Mouse (Mus musculus) spleen, postnatal 36 days (tissue): Measurements from ENCODE around the gene Psmc1.

Source experiments
- DNase-seq, 2 experiments: peaks; one replicate each; pipeline ENCODE4 v3.0.0; 2022; ENCODE audit warnings: low spot score in 2 of 2, mixed read lengths in 1 of 2

The Psmc1 gene

DNA sequence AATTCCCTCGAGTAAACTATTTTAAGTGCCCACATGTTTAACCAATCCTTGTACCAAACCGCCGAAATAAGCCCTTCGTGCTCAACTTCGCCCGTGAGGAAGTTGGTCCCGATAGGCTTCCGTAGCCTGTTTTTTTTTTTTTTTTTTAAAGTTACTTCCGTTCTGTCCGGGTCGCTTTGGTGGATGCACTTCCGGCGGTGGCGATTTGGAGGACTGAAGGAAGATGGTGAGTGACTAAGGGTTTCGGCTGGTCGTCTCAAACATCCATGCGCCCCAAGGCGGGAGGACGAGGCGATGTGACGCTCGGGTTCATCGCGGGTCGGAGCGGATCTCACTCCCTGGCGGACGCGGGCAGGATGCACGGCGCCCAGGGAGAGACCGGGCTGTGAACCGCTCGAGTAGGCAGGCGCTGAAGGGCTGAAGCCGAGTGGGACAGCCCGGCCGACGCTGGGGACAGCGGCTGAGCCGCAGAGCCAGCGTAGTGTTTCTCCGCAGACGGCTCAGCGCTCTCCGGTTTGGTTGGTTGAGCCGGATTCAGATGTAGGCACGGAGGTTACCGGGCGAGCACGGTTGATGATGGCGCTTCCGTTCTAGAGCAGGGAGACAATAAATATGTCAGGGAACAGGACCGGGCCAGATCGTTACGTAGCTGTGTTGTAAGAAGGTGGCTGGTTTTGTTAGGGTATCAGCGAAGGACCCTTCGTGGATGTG, at the start of gene Psmc1:
TSS of gene Psmc1 (plus strand) at position 169 of the 711 bp plus-strand sequence.
- DNase-seq, result peak; percentile 66 to 78

DNA sequence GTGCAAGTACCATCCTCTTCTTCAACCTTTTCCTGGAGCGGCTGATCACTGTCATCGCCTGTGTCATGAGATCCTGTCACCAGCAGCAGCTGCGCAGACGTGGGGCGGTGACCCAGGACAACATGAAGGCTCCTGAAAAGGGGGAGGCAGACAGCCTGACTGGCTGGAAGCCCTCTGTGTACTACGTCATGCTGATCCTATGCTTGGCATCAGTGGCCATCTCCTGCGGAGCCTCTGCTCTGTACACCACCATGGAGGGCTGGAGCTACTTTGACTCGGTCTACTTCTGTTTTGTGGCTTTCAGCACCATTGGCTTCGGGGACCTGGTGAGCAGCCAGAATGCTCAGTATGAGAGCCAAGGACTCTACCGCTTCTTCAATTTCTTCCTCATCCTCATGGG, 48.9 kb upstream of the Psmc1 start:
- DNase-seq, result no peak

DNA sequence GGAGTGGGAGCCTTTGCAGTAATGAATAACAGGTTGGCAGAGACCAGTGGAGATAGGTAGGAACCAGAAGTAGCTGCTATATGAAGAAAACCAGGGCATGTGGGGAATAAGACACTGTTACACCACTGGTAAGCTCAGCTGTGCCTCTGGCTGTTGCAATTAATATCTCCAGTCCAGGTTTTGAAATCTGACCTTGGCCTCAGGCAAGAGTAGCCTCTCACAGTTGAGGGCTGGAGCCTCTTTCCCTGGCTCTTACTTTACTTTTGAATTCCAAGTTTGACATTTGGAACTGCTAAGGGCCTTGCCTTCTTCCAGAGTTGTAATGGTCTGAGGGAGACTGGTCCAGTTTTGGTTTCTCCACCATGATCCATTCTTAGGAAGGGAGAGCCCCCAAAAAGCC, 48.1 kb upstream of the Psmc1 start:
- no peak for DNase-seq

DNA sequence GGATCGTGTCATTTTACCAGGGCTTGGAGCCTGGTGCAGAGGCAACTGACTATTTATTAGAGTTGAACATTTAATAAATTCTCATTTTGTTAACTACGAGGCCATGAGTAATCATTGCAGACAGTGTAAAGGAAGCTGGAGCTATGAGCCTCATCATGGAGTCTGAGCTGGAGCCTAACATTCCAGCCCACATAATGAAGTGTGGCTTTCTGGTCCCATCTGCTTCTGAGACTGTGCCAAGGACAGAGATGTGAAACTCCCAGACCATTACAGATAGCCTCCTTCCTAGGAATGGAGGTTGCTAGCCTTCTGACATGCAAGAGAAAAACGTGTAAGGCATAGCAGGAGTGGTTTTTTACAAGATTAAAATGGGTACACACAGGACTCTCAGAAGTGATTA, 47.4 kb upstream of the Psmc1 start:
- DNase-seq, result no peak

DNA sequence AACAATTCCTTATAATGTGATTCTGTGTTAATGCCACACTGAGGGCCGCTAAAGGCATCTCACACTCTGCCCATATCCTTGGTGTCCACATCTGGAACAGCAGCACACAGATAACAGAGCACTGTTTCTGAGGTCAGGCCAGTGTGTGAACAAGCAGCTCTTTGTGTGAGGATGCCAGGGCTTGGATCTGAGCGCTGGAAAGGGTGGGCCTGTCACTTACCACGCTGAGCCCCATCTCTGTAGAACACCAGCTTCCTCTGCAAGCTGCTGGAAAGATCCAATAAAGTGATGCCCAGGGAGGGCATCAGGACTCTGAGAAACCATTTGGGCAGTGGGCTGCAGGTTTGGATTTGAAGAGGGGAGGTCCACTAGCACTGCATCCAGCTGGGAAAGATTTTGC, 44.8 kb upstream of the Psmc1 start:
- no peak for DNase-seq

DNA sequence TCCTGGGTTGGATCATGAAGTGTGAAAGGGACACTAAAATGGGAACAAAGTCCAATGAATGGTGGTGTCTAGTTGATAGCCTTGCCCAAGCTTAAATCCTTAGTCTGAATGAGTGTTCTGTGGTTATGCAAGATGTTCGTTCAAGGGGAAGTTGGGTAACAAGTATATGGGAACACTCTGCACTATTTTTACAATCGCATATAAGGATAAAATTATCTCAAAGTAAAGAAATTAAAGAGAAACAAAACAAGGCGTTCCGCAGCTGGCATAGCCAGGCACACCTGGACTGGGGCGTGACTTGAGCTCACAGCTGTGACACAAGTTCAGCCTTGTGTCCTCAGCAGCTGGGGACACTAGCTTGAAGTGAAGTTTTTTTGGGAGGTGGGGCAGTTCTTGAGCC, 42.5 kb upstream of the Psmc1 start:
- DNase-seq, result no peak

DNA sequence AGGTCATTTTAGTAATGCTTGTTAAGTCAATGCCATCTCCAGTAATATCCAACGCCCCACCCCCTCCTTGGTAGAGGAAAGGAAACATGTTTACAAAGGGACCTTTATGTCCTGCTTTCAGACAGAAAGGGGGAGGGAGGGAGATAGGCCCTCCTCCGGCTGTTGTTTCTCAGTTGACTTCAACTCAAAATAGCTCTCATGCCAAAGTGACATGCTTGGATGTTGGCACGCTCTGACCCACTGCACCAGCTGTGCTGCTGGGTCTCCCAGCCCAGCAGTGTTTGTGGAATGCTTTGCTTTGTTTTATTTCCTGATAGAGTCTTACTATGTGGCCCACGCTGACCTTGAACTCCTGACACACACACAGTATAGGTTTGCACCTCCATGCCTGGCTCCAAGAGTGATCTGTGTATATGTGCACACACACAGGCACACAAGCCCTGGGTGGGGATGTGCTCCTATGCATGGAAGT, 36.7 kb upstream of the Psmc1 start:
- no peak for DNase-seq

DNA sequence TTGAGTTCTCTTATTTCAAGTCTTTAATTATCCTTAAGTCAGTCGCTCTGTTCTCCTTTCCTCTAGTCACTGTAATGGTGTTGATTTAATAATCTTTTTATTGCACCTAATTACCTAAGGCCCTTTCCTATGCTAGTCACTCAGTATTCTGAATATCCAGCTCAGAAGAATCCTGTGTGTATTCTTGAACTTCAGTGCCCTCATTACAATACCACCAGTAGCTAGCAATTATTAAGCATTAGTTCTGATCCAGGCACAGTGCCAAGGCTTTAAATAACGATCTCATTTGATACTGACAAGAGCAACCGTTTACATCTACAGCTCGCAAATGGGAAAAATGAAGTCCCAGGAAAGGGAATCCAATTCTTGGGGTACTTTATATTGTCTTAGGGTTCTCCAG, 34.2 kb upstream of the Psmc1 start:
- no peak for DNase-seq

DNA sequence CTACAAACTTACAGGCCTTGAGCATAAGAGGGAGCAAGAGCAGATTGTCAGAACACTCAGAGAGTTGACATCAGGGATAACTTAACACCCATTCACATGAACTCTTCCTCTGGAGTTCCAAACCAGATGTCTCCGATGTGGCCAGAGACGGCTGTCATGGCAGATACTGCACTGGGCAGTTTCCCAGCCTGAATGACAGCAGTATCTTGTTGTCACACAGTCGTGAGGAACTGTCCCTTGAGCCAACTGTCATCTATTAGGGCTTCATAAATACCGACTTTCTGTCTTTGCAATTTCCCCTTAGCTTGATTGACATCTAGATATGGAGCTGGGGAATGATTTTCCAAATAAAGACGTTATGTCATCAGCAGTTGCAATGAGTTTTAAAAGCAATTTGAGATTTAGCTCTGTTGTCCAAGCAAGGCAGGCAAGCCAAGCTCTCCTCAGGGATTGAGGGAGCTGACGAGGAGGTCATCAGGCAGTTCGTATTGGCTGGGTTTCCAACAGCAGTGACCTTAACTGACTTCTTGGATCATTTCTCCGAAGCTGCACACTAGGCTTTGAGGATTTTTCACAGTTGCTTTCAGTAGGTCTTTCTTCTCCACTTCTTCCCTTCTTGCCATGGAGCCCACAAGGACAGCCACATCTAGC, 30.2 kb upstream of the Psmc1 start:
- no peak for DNase-seq

DNA sequence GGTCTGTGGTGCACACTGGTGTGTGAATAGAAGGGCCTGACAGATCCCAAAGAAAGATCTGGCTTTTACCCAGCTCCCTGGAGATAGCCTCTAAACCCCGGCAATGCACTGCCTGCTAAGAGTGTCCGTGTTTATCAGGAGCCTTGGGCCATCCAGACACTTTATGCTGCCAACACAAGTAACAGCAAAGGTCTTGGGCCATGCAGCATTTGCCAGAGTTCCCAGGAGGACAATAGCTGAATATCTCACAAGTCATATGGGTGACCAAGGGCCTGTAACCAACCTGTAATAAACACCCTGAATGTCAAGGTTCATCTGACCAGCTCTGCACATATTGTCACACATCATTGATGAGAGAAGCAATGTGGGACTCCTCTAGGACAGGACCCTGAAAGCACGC, 21.9 kb upstream of the Psmc1 start:
- no peak for DNase-seq

DNA sequence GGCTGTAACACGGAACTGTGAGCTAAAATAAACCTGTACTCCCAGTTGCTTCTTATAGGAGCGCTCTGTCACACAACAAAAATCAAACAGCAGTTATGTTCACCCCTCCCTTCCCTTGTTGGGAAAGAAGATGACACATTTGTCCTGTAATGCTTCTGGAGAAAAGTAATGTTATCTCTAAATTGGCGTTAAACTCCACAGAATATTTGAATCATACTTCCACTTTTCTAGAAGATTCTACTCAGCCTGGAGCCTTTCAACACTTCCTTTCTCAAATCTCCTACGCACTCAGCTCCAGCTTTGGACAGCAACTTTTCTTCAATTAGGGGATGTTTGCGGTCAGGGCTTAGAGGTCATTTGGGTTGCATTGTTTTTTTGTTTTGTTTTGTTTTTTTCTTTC, 20.7 kb upstream of the Psmc1 start:
- no peak for DNase-seq

DNA sequence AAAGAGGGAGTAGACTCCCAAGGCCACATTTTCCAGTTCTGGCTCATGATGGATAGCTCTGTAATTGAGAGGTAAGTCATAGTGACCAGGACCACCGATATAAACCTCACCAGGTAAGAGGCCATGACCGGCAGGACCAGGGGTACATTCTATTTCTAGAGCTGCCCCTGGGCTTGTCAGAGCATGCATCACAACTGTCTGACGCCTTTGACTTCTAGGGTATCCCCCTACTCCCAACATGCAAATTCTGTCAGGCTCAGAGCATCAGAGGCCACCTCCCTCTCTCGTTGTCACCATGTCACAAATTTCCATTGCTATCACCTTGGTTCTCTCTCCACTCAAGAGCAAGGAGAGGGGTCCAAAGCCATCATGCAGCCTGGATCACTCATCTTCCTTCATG, 19.2 kb upstream of the Psmc1 start:
- no peak for DNase-seq

DNA sequence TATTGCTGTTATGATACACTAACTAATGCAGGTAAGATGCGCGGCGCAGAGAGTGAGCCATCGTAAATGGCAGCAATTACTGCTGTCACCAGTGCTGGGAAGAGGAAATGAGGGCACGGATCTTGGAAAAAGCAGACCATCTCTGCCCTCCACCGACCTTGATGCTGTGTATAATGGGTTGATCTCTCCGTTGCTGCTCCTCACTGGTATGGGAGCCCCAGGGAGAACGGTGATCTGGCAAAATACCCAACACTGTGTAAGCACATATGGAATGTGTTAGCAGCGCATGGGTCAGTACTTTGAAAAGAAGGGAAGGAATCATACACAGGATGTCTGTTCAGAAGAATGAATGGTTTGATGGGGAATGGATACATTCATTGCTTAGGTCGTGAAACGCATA, 16.9 kb upstream of the Psmc1 start:
- DNase-seq, result no peak

DNA sequence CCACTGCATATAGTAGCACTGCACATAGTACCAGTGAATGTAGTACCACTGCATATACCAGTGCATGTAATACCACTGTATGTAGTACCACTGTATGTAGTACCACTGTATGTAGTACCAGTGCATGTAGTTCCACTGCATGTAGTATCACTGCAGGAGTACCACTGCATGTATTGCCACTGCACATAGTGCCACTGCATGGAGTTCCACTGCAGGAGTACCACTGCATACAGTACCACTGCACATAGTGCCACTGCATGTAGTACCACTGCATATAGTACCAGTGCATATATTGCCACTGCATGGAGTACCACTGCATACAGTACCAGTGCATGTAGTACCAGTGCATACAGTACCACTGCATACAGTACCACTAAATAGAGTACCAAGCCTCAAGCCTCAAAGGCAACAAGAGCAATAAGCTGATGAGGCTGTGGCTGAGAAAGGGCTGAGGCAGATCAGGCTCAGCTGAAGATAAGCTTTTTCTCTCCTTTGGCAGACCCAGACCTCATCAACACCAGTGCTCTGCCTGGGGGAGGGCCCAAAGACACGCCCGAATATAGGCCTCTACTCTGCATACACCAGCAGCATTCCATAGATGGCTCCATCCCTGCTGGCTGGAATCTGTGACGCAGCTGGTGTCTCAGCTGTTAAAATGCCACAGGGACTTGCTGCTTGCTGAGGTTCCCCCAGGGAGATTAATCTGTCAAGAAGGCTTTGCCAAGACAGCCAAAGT, 9.8 kb upstream of the Psmc1 start:
- DNase-seq, result no peak

DNA sequence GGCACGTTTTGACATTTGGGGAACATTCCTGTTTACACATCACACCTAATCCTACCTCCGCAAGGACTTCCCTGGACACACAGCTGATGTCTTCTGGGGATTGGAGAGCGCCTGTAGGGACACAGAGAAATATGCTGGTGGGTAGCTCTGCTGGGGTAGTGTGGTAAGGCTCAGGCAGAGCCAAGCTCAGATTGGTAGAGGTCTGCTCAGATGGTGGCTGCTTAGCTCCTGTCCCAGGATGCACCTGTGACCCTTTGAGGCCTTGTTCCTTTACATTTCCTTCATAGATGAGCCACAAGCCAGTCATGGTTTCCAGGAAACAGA, 9.3 kb upstream of the Psmc1 start:
- no peak for DNase-seq

DNA sequence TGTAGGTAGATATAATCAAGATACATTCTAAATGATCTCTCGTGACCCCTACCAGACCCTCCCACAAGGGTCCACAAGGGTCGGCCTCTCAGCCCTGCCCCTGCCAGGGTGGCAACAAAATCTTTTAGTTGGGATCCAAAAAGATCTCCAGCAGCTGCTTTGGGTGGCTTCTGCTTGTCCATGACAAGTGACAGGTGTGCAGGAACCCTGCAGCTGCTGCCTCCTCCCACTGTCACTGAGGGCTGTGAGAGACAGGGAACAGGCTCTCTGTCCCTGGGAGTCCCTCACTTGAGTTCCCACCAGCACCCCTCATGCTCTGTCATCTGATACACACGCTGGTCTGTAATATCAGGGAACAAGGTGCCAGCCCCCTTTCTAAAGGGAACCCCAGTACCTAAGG, 8.3 kb upstream of the Psmc1 start:
- DNase-seq, result no peak

DNA sequence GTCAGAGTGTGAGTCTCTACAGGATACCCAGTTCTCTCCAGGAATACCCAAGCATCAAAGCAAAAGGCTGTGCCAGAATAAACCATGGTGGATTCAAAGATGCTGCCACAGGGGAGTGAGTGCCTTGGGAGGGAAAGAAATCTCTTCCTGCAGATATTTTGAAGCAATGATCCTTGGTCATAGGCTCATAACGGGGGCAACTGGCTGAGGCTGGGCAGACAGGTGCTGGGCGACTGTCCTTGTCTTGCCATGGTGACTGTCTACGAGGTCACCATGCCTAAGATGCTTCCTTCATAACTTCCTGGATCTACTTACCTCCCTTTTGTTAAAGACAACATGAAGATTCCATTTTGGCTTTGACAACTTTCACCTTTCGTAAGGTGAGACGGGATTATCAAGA, 5.4 kb upstream of the Psmc1 start:
- DNase-seq, result no peak

DNA sequence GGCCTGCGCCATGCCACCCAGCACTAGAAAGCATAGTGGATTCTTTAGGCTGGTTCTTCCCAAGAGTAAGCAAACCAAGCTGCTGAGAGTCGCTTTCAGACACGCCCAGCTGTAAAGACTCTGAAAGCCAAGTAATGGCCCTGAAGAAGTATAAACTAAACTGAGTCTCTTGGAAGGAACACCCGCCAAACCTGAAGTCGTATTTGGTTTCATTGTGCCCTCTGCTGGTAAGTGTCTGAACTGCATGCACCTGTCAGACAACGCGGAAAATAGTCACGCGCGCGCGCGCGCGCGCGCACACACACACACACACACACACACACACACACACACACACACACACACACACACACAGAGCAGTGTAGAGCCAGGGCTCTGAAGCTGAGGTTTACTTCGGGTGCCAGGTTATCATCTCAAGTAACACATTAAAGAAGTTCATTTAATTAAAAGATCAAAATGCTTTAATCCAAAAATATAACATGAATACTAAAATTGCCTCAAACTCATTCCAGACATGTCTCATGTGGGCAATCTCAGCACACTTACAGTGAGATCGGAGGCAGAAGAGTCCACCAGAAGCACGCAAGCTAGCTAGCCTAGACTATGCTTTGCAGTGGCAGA, 3.6 kb upstream of the Psmc1 start:
- peak; percentile 52 to 64 for DNase-seq

DNA sequence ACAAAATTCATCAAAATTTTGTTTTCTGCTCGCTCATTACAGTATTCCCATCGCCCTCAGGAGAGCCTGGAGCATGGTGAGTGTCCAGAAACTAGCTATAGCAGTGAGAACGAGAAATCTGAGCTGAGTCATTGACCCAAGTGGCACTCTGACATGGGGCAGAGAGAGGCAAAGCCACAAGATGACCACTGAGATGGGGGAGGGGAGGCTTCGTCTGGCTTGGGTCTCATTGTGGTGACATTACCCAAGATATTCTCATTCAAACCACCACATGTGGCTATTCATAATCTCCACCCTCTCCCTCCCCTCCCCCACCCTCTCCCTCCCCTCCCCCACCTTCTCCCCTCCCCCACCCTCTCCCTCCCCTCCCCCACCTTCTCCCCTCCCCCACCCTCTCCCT, 2.5 kb upstream of the Psmc1 start:
- no peak for DNase-seq

DNA sequence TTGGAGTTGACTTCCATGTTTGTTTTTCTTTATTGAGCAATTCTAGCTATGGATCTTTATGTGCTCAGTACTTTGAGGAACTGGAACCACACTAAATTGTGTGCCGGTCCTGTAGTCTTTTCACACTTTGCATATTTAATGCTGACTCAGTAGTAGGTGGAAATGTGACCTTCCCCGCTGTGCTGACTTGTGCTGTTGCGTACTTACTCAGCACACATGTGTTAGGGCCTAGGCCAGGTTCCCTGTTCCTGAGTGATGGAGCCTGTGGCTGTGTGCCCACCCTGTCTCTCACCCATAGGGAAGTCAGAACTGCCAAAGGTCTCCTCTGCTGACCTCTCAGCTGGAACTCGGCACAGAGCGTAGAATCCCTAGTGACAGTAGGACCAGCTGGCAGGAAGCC, 6.0 kb downstream of the Psmc1 start:
- DNase-seq, result no peak

DNA sequence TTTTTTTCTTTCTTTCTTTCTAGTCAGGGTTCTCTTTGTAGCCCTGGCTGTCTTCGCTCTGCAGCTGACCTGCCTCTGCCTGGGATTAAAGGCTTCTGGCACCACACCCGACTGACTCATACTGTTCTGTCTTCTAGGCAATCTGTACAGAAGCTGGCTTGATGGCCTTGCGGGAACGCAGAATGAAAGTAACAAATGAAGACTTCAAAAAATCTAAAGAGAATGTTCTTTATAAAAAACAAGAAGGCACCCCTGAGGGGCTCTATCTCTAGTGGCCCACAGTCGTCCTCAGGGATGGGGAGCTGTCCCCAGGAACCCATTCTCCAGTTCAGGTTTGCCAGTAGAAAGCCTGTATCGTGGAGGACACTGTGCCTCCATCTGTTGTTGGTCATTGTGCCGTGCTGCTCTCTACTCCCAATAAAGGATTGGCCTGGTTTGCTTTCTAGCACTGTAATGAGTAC, 13.0 kb downstream of the Psmc1 start:
- DNase-seq, result no peak

DNA sequence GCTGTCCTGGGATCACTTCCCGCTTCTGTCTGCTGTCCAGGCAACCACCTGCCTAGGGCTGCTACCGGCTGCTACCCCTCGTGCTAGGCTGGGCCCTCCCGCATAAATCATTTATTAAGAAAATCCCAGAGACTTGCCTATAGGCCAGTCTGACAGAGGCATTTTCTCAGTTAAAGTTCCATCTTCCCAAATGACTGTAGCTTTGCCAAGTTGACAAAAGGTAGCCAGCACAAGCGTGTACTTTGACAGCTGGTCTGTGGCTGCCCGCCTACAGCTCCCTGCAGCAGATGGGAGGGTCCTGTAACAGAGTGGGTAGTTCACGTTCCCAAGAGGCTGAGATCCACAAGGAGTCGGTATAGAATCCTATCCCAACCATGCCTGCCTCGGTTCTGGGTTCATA, 13.5 kb downstream of the Psmc1 start:
- no peak for DNase-seq
